Mouse (Mus musculus) heart, embryonic 13.5 days (tissue): ENCODE results near the gene Syt3. TPM values are rescaled to one million over a fixed set of nuclear protein-coding genes. Genes with fewer than 3 reads are reported as not detected.
A peak's percentile ranks its signal among the peaks of the same experiment; 100 is the strongest.

ENCODE experiments used
- ATAC-seq: fragments of 200-750 bp; cut with Nextera tagmentation; 2 replicates; pipeline ENCODE4 v1.8.0; 2017; ENCODE audit warnings: moderate TSS enrichment; ENCODE audit not compliant: insufficient number of reproducible peaks, low FRiP score, low TSS enrichment; ENCODE audit errors: extremely low read depth
- H3K27ac ChIP-seq: fragments of 300-500 bp; sonication (generic); replicated peaks from 2 replicates; pipeline ENCODE4 v1.5.1; 2015; ENCODE audit warnings: moderate library complexity, mild to moderate bottlenecking, inconsistent platforms
- H3K27me3 ChIP-seq: fragments of 300-500 bp; sonication (generic); replicated peaks from 2 replicates; pipeline ENCODE4 v1.6.1; 2015; ENCODE audit warnings: mild to moderate bottlenecking, inconsistent platforms
- H3K36me3 ChIP-seq: fragments of 300-500 bp; sonication (generic); 2 replicates; pipeline ENCODE4 v1.6.1; 2015; ENCODE audit warnings: mild to moderate bottlenecking, inconsistent platforms
- H3K4me1 ChIP-seq: fragments of 300-500 bp; sonication (generic); 2 replicates; pipeline ENCODE4 v1.6.1; 2015; ENCODE audit warnings: inconsistent platforms
- H3K4me2 ChIP-seq: fragments of 300-500 bp; sonication (generic); 2 replicates; pipeline ENCODE4 v1.6.1; 2015; ENCODE audit warnings: inconsistent platforms, mild to moderate bottlenecking, moderate library complexity
- H3K4me3 ChIP-seq: fragments of 300-500 bp; sonication (generic); 2 replicates; pipeline ENCODE4 v1.5.1; 2015; ENCODE audit warnings: moderate library complexity, mild to moderate bottlenecking, inconsistent platforms
- H3K9ac ChIP-seq: fragments of 300-500 bp; sonication (generic); 2 replicates; pipeline ENCODE4 v1.6.1; 2015; ENCODE audit warnings: inconsistent platforms, mild to moderate bottlenecking, moderate library complexity
- H3K9me3 ChIP-seq: fragments of 300-500 bp; sonication (generic); 2 replicates; pipeline ENCODE4 v1.6.1; 2016; ENCODE audit warnings: inconsistent platforms
- WGBS: fragments of 180-500 bp; shearing (Covaris S2); methylation state at CpG from one replicate; pipeline ENCODE4 v1.1.7; 2015; ENCODE audit warnings: mixed read lengths; 5-methylcytosine and 5-hydroxymethylcytosine counted together
- polyA plus RNA-seq: library from polyadenylated mRNA; unstranded; fragments of >200 nt; fragmentation: Nextera tagmentation; extraction: Ambion mirVana; gene quantifications from 2 replicates; pipeline ENCODE4 v1.2.1, GENCODE M21; 2015

The Syt3 gene
- polyA plus RNA-seq, 1 experiment from 2014 or later = 0.62 TPM

GRCm38 (mm10) chr7:44358886-44359654 is 24.8 kb upstream of the Syt3 start:
- Histone ChIP-seq H3K27ac (peak overlapping the region; percentile 57), H3K27me3 (peaks cover 84% of the 10 kb centered on the region), H3K4me2 (peak overlapping the region; percentile 92), H3K36me3 (no peaks in the 10 kb centered on the region), H3K4me3 (peak overlapping the region; percentile 60), H3K4me1 (peaks cover 40% of the 10 kb centered on the region), H3K9me3 (no peaks in the 10 kb centered on the region), H3K9ac (peak overlapping the region; percentile 85)
- no peak for ATAC-seq
- 9% methylated on average over 20 of the region's 26 CpGs for WGBS

- Histone ChIP-seq H3K36me3 (no peaks in the 10 kb centered on the region), H3K4me1 (peaks cover 36% of the 10 kb centered on the region), H3K4me3 (peak overlapping the region; percentile 60), H3K9ac (peak overlapping the region; percentile 85), H3K27ac (peak overlapping the region; percentile 57), H3K4me2 (peak overlapping the region; percentile 92), H3K27me3 (peaks cover 80% of the 10 kb centered on the region), H3K9me3 (no peaks in the 10 kb centered on the region)
- under 1% methylated on average over 54 of the region's 54 CpGs for WGBS
- peak; percentile 75 for ATAC-seq
Observed at GRCm38 (mm10) chr7:44359908-44360672, 23.8 kb upstream of the Syt3 start.

- no peak overlapping the region for H3K27ac ChIP-seq
- peak overlapping the region; percentile 60 for H3K4me3 ChIP-seq
- peak overlapping the region; percentile 79 for H3K9ac ChIP-seq
- no peaks in the 10 kb centered on the region for H3K36me3 ChIP-seq
- 14% methylated on average over 21 of the region's 21 CpGs for WGBS
- H3K4me1 ChIP-seq = peaks cover 36% of the 10 kb centered on the region
- no peaks in the 10 kb centered on the region for H3K9me3 ChIP-seq
- H3K4me2 ChIP-seq = peak overlapping the region; percentile 92
- peaks cover 79% of the 10 kb centered on the region for H3K27me3 ChIP-seq
- no peak for ATAC-seq
Observed at GRCm38 (mm10) chr7:44360792-44361301, 23.1 kb upstream of the Syt3 start.

- no peak for ATAC-seq
- Histone ChIP-seq H3K4me1 (peaks cover 12% of the 10 kb centered on the region), H3K27ac (no peak overlapping the region), H3K9ac (no peak overlapping the region), H3K4me2 (no peak overlapping the region), H3K27me3 (peaks cover 11% of the 10 kb centered on the region), H3K9me3 (no peaks in the 10 kb centered on the region), H3K36me3 (no peaks in the 10 kb centered on the region), H3K4me3 (no peak overlapping the region)
- 85% methylated on average over 8 of the region's 8 CpGs for WGBS
Observed at GRCm38 (mm10) chr7:44372678-44373077, 11.2 kb upstream of the Syt3 start.

- Histone ChIP-seq H3K27me3 (peaks cover 11% of the 10 kb centered on the region), H3K36me3 (no peaks in the 10 kb centered on the region), H3K4me3 (peak overlapping the region; percentile 71), H3K4me2 (peak overlapping the region; percentile 92), H3K27ac (no peak overlapping the region), H3K9me3 (no peaks in the 10 kb centered on the region), H3K4me1 (peaks cover 19% of the 10 kb centered on the region), H3K9ac (peak overlapping the region; percentile 75)
- no peak for ATAC-seq
- WGBS = 9% methylated on average over 7 of the region's 7 CpGs
Observed at GRCm38 (mm10) chr7:44373460-44373859, 10.4 kb upstream of the Syt3 start.

GRCm38 (mm10) chr7:44373889-44374652 is 9.8 kb upstream of the Syt3 start:
- peaks cover 11% of the 10 kb centered on the region for H3K27me3 ChIP-seq
- peaks cover 25% of the 10 kb centered on the region for H3K4me1 ChIP-seq
- peak; percentile 75 for ATAC-seq
- peak overlapping the region; percentile 85 for H3K9ac ChIP-seq
- no peaks in the 10 kb centered on the region for H3K9me3 ChIP-seq
- H3K36me3 ChIP-seq = no peaks in the 10 kb centered on the region
- H3K27ac ChIP-seq = peak overlapping the region; percentile 50
- peak overlapping the region; percentile 71 for H3K4me3 ChIP-seq
- WGBS = under 1% methylated on average over 19 of the region's 19 CpGs
- peak overlapping the region; percentile 92 for H3K4me2 ChIP-seq

GRCm38 (mm10) chr7:44374756-44375155 is 9.1 kb upstream of the Syt3 start:
- H3K9me3 ChIP-seq = no peaks in the 10 kb centered on the region
- H3K27ac ChIP-seq = peak overlapping the region; percentile 50
- peaks cover 25% of the 10 kb centered on the region for H3K4me1 ChIP-seq
- H3K36me3 ChIP-seq = no peaks in the 10 kb centered on the region
- peaks cover 11% of the 10 kb centered on the region for H3K27me3 ChIP-seq
- peak overlapping the region; percentile 85 for H3K9ac ChIP-seq
- H3K4me2 ChIP-seq = peak overlapping the region; percentile 92
- ATAC-seq = no peak
- H3K4me3 ChIP-seq = peak overlapping the region; percentile 71
- WGBS = 4% methylated on average over 5 of the region's 5 CpGs

- peak overlapping the region; percentile 85; the same call in 1 of the 2 replicates for H3K9ac ChIP-seq
- H3K4me3 ChIP-seq = peak overlapping the region; percentile 71; the same call in 1 of the 2 replicates
- peaks cover 11% of the 10 kb centered on the region for H3K27me3 ChIP-seq
- no peak for ATAC-seq
- WGBS = 13% methylated on average over 10 of the region's 10 CpGs
- H3K4me2 ChIP-seq = peak overlapping the region; percentile 92
- no peaks in the 10 kb centered on the region for H3K9me3 ChIP-seq
- H3K36me3 ChIP-seq = no peaks in the 10 kb centered on the region
- H3K27ac ChIP-seq = no peak overlapping the region
- H3K4me1 ChIP-seq = peaks cover 25% of the 10 kb centered on the region
Observed at GRCm38 (mm10) chr7:44375207-44375606, 8.7 kb upstream of the Syt3 start.

- Histone ChIP-seq H3K27ac (no peak overlapping the region), H3K4me3 (no peak overlapping the region), H3K36me3 (no peaks in the 10 kb centered on the region), H3K4me2 (no peak overlapping the region), H3K9me3 (no peaks in the 10 kb centered on the region), H3K4me1 (peaks cover 25% of the 10 kb centered on the region), H3K9ac (no peak overlapping the region), H3K27me3 (peaks cover 13% of the 10 kb centered on the region)
- ATAC-seq = no peak
- 57% methylated on average over 3 of the region's 3 CpGs for WGBS
Observed at GRCm38 (mm10) chr7:44375793-44376192, 8.1 kb upstream of the Syt3 start.

- 20% methylated on average over 4 of the region's 4 CpGs for WGBS
- ATAC-seq = no peak
- no peaks in the 10 kb centered on the region for H3K36me3 ChIP-seq
Observed at GRCm38 (mm10) chr7:44378290-44378689, 5.6 kb upstream of the Syt3 start.

GRCm38 (mm10) chr7:44382541-44382940 is 1.4 kb upstream of the Syt3 start:
- 68% methylated on average over 12 of the region's 12 CpGs for WGBS
- no peak overlapping the region for H3K9ac ChIP-seq
- H3K27ac ChIP-seq = no peak overlapping the region
- H3K4me1 ChIP-seq = peaks cover 22% of the 10 kb centered on the region
- no peak overlapping the region for H3K4me3 ChIP-seq
- H3K4me2 ChIP-seq = no peak overlapping the region
- H3K36me3 ChIP-seq = no peaks in the 10 kb centered on the region
- H3K27me3 ChIP-seq = peaks cover 61% of the 10 kb centered on the region
- no peak for ATAC-seq
- no peaks in the 10 kb centered on the region for H3K9me3 ChIP-seq

More at GRCm38 (mm10) chr7:44378290-44378689, 5.6 kb upstream of the Syt3 start:
- H3K27me3 ChIP-seq = peaks cover 29% of the 10 kb centered on the region
- no peak overlapping the region for H3K4me3 ChIP-seq
- no peaks in the 10 kb centered on the region for H3K9me3 ChIP-seq
- peaks cover 23% of the 10 kb centered on the region for H3K4me1 ChIP-seq
- peak overlapping the region; percentile 44; the same call in 1 of the 2 replicates for H3K9ac ChIP-seq
- H3K27ac ChIP-seq = peak overlapping the region; percentile 48; the same call in 1 of the 2 replicates
- no peak overlapping the region for H3K4me2 ChIP-seq
